Mouse (Mus musculus) layer of hippocampus, adult 9-11 months (tissue): Measurements from ENCODE around the gene Vmn2r84.
"Not testable (repeated sequence)": the region's sequence is repeated elsewhere in the genome, so short reads cannot be mapped to it uniquely, and the experiment has no call there.

Experiments
- DNase-seq: peaks from one replicate; pipeline ENCODE4 v3.0.0; 2022

The Vmn2r84 gene

DNA sequence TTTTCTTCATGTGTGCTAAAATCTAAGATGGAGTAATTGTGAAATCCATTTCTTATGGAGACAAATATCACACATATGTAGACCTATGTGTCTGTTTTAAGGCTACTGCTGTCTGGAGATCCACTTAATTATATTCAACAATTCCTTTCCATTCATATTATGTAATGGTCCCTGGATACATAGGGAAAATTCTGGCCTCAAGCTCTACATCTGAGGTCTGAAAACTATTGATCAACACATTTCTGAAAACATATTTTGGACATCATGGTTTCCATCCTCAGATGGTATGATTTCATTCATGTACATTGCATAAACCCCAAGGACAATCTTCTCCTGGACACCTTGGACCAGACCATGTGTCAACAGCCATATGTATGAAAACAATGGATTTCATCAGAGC, at the start of gene Vmn2r84:
Gene Vmn2r84 (minus strand): TSS at position 101 of the 400 bp plus-strand sequence.
- no peak for DNase-seq

DNA sequence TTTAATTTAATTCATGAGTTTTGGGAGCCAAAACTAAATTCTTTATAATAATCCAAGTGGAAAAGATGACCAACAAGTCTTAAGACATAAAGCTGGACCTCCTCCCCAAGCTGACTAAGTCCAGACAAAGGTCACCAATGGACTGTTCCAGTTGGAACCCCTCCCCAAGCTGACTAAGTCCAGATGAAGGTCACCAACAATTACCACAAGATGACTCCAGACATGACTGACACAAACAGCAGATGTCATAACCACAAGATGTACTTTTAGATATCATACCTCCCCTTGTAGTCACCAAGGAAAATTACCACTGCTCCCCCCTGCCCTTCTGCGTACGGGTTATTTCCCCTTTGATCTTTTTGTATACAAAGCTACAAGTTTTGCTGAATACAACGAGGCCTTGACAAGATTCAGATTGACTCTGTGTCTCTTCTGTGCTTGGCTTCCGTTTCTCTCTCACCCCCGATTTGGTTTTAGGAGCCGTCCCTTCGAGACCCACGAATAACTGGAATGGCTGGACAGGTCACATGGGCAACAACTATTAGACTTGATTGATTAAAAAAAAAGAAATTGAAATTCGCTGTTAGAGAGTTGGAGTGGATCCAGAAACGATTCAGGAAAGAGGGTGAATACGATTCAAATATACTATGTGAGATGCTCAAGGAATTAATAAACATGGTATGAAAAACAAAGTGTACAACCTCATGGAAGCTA, 40.2 kb upstream of the Vmn2r84 start:
- DNase-seq, result not testable (repeated sequence)

DNA sequence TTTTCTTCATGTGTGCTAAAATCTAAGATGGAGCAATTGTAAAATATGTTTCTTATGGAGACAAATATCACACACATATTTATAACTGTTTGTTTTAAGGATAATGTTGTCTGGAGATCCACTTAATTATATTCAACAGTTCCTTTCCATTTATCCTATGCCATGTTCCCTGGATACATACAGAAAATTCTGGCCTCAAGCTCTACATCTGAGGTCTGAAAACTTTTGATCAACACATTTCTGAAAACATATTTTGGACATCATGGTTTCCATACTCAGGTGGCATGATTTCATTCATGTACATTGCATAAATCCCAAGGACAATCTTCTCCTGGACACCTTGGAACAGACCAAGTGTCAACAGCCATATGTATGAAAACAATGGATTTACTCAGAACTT, 35.5 kb upstream of the Vmn2r84 start, which contains the start of gene Vmn2r85:
Gene Vmn2r85 (minus strand): TSS at position 101 of the 400 bp plus-strand sequence.
- DNase-seq, result not testable (repeated sequence)

DNA sequence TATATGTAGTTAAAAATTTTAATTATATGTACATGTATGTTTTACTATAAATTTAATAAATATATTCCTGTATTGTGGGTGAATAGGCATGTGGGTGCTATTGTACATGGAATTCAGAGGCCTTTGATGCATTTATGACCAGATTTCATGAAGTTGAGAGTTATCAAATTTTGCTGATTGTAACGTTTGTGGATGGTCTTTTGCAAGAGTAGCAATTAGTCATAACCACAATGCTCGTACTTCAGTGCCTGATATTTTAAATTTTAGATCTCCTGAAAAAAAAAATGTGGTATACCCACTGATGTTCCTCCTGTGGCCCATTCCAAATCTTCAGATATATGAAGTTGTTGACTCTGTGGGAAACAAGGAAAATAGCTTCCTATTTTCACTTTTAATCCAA, 28.2 kb upstream of the Vmn2r84 start:
- DNase-seq, result not testable (repeated sequence)

DNA sequence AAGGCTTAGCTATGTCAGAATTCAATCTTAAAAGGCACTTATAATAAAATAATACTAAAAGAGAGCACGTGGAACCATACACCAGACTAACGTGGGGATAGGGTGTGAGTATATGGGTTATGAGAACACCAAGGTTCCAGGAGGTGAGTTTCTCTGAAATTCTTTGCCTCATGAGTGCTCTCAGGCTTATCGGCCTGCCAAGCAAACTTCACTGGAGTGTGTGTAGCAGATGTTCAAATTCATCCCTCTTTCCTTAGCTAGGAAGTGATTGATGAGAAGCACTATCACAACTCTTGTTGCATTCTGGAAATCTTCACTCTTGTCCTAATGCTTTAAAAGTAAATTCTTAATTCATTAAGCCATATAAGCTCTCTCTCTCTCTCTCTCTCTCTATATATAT, 26.3 kb upstream of the Vmn2r84 start:
- no peak for DNase-seq

DNA sequence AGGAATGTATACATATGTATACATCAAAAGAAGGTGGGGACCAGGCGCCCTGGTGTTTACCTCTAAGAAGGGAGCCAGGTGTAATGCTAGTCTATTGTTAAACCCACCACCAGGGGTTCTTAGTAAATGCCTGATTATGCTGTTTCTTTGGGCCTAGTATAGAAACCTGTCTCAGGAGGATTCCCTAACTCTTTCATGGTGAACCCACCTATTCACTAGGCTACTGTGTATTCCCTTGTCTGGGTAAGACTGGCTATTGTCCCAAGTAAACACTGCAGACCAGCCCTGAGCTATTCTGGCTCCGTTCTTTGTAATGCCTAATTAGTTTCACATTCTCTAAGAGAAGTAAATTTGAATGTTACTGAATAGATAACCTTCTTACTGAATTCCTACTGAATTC, 25.8 kb upstream of the Vmn2r84 start:
- not testable (repeated sequence) for DNase-seq

DNA sequence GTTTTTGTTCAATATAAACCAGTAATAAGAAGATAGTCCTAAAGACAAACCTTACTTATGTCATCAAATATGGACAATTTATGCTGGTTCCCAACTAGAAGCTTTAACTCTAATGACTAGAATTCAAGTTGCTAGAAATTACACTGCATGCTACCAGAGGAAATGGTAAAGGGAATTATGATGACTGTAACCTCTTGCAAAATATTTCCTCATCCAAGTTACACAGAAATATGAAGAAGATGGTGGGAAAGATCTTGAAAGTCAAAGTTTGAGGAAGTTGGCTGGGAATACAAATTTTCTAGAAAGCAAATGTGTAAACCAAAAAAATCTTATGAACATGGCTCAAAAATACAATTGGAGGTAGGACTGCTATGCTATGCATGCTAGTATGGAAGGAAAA, 22.2 kb upstream of the Vmn2r84 start:
- not testable (repeated sequence) for DNase-seq

DNA sequence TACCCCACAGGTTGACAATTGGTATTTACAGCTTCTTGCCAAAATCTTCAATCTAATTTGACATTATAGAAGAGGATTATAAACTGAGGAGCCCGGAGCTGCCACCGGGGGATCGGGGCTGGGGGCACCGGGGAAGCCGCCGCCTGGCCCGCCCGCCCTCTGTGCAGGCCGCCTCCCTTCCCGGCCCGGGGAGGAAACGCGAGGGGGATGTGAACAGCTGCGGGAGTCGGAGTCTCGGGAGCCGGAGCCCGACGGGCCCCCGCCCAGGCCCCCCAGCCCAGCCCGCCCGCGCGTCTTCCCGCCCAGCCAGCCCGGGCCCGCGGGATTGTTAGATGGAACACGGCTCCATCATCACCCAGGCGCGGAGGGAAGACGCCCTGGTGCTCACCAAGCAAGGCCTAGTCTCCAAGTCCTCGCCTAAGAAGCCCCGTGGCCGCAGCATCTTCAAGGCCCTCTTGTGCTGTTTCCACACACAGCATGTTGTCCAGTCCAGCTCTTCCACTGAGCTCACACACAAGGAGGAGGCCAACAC, 18.1 kb upstream of the Vmn2r84 start:
- DNase-seq, result not testable (repeated sequence)

DNA sequence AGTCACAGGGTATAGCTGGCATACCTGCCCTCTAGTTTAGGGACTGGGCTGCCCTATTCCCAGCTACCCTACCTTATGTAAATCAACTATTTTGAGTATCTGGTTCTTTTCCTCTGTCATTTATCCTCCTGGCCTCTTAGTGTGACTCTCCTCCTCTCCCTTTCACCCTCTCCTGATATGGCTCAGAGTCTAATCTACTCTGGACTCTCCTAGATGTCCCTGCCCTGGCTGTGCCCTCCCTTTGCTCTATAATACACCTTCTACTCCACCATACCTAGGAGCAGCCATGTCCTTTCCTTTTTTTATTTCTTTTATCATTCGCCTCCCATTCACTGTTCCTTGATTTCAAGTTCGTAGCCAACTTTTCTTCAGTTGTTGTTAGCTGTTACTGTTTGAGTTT, 19.0 kb downstream of the Vmn2r84 start:
- no peak for DNase-seq

DNA sequence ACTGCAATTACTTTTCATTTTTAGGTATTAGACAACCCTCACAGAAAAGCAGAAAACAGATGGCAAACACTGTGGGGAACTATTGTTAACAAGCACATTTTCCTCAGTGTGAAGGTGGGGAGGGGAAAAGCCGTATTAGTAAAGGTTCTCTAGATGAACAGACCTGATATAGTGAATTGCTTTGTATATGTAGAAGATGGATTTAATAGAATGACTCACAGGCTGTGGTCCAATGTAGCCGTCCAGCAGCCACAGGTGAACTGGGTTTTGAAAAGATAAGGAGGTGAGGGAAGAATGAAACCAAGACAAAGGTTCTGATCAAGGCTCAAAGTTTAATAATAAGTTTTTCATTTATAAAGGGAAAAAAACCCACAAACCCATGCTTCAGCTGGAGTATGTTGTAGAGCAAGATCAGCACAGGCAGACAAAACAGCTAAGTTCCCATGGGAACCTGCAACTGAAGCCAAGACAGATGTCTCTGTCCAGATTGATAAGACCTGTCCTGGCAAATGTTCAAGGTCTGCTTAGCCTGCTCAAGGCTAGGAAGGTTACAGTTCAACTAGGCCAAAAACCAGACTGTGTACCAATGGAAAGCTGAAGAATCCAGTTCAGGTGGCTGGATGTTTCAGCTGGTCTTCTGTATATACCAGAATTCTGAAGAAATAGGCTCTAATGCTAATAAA, 21.5 kb downstream of the Vmn2r84 start:
- DNase-seq, result no peak

DNA sequence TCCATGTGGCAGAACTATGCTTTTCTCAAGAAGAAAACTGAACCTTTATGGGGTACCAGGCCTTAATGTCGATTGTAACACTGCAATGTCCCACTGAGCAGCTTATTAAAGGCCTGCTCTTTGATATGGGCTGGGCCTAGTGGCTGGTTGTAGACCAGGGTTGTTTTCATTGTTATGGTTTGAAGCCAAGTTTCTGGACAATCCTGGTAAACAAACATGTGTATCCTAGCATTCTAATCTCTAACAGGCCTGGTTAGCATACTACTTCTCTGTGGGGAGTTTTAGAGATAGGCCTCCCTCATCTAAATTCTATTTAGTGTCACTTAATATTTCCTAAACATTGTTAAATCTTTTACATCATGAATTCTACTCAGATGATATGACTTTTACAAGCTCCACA, 22.5 kb downstream of the Vmn2r84 start:
- no peak for DNase-seq

DNA sequence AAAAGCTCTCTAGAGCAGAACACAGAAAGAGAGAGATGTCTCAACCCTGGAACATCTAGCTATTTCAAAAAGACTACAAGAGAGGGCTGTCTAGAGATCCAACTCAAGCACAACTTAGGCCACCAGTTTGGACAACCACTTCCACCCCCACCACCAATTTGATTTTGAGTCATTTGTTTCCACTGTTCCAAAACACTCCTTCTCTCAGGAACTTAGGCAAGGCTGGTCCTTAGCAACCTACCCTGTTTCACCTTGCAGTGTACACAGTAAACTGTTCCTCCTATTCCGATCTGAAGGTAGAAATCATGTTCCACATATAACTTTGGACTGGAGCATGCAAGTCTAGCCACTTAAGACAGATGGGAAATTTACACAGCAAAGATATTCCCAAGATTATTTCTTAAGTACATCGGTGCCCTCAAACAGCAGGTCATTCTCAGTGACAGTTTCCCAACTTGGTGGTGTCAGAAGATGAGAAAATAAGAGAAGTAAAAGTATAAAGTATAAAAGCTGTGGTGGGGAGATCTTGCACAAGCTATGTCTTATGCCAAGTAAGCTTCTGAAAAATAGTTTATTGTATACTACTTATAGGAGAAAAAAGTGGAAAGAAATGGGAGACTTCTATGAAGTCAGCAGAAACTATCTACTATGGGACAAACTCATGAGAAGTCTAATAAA, 24.0 kb downstream of the Vmn2r84 start:
- DNase-seq, result no peak

DNA sequence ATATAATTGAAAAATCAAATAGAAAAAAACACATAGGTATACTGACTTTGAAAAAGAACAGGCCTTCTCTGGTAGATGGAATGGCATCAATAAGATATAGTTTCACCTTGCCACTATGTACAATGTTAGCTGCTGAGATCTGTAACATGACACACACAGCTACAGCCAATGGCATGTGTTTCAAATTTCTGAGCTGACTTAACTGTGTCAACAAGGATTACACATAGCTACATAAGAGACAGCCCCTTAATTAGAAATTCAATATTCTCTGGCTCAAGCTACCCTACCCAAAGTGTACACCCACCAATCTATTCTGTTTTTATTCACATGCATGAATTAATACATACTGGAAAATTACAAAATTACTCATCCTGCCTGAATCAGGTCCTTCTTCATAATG, 25.7 kb downstream of the Vmn2r84 start:
- no peak for DNase-seq

DNA sequence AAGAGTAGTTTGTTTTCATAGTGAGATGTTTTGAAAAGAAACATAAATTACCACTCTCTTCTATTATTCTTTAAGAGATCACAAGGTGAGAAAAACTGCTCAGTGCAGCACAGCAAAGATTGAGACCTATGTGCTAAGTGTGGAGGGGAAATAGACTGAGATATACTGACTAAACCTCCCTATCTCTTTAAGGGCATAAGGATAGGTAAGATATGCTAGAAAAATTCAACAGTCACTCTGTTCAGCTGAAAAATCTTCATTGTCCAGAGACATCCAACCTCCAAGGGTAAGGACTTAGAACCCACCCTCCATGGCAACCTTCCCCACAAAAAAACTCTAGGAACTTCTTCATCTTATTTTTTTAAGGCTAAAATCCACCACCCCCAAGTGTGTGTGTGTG, 29.4 kb downstream of the Vmn2r84 start:
- DNase-seq, result no peak

DNA sequence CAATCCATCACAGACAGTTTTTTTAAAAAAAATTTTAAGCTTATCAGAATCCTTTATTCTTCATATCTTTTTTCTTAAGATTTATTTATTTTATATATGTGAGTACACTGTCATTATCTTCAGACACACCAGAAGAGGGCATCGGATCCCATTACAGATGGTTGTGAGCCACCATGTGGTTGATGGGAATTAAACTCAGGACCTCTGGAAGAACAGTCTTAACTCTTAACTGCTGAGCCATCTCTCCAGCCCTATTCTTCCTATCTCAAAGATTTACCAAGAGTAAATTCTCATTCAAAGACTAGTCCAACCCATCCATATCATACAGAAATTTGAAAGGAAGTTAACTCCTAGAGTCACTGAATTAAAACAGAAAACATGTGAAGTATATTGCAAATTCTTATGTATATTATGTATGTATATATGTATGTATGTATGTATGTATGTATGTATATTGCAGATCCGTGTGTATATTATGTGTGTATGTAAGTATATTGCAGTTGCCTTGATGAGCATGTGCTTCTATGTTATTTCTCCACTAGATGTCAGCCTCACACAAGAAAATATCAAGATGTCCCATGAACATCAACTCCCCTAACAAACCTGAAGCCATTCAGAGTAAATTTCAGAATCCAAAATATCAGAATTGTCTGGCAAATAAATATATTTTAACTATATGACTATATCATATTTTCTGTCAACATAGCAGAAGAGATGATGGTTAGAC, 30.5 kb downstream of the Vmn2r84 start:
- no peak for DNase-seq

DNA sequence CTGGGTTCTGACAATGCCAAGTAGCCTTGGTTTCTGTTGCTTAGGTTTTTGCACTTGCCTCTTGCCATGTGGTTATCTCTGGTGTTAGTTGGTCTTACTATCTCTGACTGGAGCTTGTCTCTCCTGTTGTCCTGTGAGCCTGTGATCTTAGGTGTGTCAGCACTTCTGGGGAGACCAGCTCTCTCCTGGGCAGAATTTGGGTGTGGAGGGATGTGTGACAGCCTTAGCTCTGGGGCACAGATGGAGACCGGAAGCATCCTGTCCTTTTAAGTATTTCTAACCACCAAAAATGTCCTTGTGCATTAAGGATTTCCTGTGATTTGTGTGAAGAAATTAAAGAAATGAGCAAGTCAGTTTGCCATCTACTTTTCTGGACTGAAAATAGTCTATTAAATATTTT, 50.1 kb downstream of the Vmn2r84 start:
- DNase-seq, result no peak

DNA sequence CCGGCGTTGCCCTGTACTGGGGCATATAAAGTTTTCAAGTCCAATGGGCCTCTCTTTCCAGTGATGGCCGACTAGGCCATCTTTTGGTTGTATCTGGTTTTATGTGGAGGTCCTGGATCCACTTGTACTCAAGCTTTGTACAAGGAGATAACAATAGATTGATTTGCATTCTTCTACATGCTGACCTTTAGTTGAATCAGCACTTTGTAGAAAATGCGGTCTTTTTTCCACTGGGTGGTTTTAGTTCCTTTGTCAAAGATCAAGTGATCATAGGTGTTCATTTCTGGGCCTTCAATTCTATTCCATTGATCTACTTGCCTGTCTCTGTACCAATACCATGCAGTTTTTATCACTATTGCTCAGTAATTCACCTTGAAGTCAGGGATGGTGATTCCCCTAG, 54.1 kb downstream of the Vmn2r84 start:
- DNase-seq, result not testable (repeated sequence)

DNA sequence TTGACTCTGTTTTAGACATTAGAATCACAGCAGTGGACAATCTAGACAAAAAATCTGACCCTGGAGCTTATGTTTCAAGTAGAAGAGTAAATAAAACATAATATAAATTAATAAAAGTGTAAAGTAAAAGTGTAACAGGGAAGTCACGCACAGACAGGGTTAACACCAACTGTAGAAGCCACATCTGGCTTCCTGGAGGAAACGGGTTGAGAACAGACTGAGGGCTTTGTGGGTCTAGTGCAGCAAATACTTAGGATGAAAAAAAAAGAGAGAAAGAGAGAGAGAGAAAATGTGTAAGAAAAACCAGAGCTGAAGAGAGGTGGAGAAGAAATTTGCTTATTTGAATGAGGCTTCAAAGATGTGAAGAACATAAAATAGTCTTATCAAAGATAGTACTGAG, 56.6 kb downstream of the Vmn2r84 start:
- DNase-seq, result no peak

DNA sequence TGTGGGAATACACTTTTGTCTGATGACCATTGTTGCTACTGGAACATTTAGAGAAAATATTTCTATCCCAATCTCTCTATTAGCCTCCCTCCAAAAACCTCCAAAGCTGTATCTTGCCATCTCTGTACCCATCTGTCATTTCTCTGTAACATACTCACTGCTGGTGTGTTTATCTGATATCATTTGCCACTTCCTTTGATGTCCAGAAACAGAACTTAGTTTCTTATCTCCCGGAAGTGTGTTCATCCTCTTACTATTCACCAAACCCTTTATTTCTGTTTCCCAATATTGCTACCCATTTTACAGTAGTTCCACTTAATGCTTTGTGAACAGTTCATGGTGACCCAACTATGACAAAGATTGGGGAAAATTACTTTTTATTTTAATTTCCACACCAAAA, 57.7 kb downstream of the Vmn2r84 start:
- DNase-seq, result no peak

DNA sequence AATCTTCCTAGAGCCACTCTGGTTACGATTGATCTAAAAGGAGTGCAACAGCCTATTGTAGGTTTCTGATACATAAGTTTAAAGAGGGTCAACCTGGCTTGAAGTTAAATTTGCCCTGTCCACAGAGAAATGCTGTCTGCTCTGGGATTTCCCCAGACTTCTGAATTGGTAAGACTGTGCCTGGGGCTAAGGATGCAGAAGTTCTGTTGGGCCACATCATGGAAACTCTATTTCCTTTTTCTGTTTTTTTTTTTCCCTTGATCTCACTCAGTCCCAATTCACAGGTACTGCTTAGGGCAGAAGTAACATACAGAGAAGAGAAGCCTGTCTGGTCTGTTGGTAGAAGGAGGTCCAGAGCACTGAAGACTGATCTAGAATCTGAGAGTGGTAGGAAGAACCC, 63.4 kb downstream of the Vmn2r84 start:
- no peak for DNase-seq
